23 mouse cellular contexts compared by ENCODE assay signal in the genomic region with DNA sequence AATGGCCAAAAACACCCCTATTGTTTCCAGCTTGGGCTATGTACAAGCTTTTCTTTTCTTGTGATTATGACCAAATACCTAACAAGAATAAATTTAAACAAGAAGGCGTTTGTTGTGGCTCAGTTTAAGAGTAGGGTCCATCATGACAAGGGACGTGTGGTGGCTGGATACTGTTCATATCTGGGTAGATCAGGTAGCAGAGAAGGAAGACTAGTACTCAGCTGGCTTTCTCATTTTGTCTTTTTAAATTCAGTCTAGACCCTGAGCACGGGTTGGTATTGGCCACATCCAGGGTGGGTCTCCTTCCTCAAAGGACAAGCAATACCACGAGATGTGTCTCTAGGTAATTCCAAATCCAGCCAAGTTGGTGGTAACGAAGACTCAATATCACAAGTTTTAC. TPM values are rescaled to one million over a fixed set of nuclear protein-coding genes. Genes with fewer than 3 reads are reported as not detected.
"Had no signal": no experiment of that assay in that cellular context is flagged by ENCODE, and none has a peak within 500 bp of the region (broad histone marks: within the 10 kb centered on the region; RNA-seq: fewer than 3 reads in every experiment).

No protein-coding gene starts in this region.

- H3K9me3 ChIP-seq: heart, embryonic 10.5 days; heart, embryonic 13.5 days; heart, embryonic 15.5 days; hindbrain, embryonic 10.5 days; hindbrain, embryonic 12.5 days; intestine, embryonic 15.5 days; limb, embryonic 13.5 days; limb, embryonic 15.5 days; liver, embryonic 12.5 days had no signal

- H3K9ac ChIP-seq: heart, embryonic 13.5 days; heart, embryonic 15.5 days; hindbrain, embryonic 12.5 days; hindbrain, embryonic 14.5 days; intestine, embryonic 15.5 days; limb, embryonic 13.5 days; limb, embryonic 15.5 days; liver, embryonic 12.5 days; liver, embryonic 14.5 days had no signal

- DNase-seq: gastrocnemius, postnatal 25 days; heart, postnatal 14 days; heart, postnatal 4 days; kidney, adult 18-20 months; kidney, adult 8-10 months; kidney, postnatal 10 days; kidney, postnatal 25 days; kidney, postnatal 4 days had no signal

- H3K4me2 ChIP-seq: heart, embryonic 13.5 days; heart, embryonic 15.5 days; hindbrain, embryonic 12.5 days; hindbrain, embryonic 14.5 days; intestine, embryonic 15.5 days; limb, embryonic 13.5 days; limb, embryonic 15.5 days; liver, embryonic 12.5 days had no signal

- H3K36me3 ChIP-seq: heart, embryonic 10.5 days; heart, embryonic 13.5 days; heart, embryonic 15.5 days; hindbrain, embryonic 10.5 days; hindbrain, embryonic 12.5 days; intestine, embryonic 15.5 days; limb, embryonic 13.5 days; limb, embryonic 15.5 days; liver, embryonic 12.5 days had no signal

- H3K4me3 ChIP-seq: heart, embryonic 10.5 days; heart, embryonic 13.5 days; heart, embryonic 15.5 days; hindbrain, embryonic 10.5 days; hindbrain, embryonic 12.5 days; intestine, embryonic 15.5 days; left cerebral cortex, adult 2 months; limb, embryonic 13.5 days; limb, embryonic 15.5 days; liver, embryonic 12.5 days had no signal

- ATAC-seq: hindbrain, embryonic 16.5 days; inflammation-experienced regulatory T-cells, adult 6 months; intestine, embryonic 15.5 days; intestine, postnatal 0 days; liver, embryonic 12.5 days had no signal

- H3K27me3 ChIP-seq: heart, embryonic 13.5 days; heart, embryonic 15.5 days; hindbrain, embryonic 12.5 days; intestine, embryonic 15.5 days; limb, embryonic 13.5 days; limb, embryonic 15.5 days; liver, embryonic 12.5 days had no signal

- H3K27ac ChIP-seq: heart, embryonic 10.5 days; heart, embryonic 13.5 days; heart, embryonic 15.5 days; hindbrain, embryonic 10.5 days; hindbrain, embryonic 12.5 days; hindbrain, embryonic 14.5 days; intestine, embryonic 15.5 days; left cerebral cortex, adult 2 months; limb, embryonic 13.5 days; limb, embryonic 15.5 days; liver, embryonic 12.5 days; liver, embryonic 14.5 days had no signal

RNA-seq across cellular contexts. Expression of a gene that starts 57.4 kb away (rescaled TPM):
- polyA plus RNA-seq: inflammation-experienced regulatory T-cells, adult 6 months had no signal
